Mouse (Mus musculus) layer of hippocampus, postnatal 36 days (tissue): ENCODE measurements around the gene Gm10959. TPM values are rescaled to one million over a fixed set of nuclear protein-coding genes. Genes with fewer than 3 reads are reported as not detected.
"Not testable (repeated sequence)": the region's sequence is repeated elsewhere in the genome, so short reads cannot be mapped to it uniquely, and the experiment has no call there.

Experiments
- DNase-seq, 2 experiments: peaks; one replicate each; pipeline ENCODE4 v3.0.0; 2022
- total RNA-seq, 2 experiments: library from RNA; stranded (reverse); gene quantifications; 2 replicates each; pipeline ENCODE4 v1.2.3; 2021

Gm10959 gene
- total RNA-seq: not detected

GRCm38 (mm10) chr3:122919260-122919659, at the start of gene Gm10959:
Gene Gm10959 (minus strand): TSS chr3:122919360.
- no peak for DNase-seq

DNA sequence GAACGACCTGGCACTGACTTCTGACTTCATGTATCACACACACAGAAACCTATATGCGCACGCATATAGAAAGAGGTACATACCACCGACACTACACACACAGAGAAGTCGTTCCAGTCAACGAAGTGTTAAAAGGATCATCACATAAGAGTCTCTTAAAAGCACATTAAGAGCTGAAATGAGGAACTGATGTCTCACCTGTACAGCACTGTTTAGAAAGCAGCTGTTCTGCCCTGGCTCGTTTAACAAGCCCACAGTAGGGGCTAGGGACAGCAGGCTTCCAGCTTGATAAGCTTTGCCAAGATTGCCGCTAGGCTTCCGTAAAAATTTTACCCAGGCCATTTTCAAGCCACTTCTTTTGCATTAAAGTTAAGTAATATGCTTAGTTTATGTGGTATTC, 49.2 kb upstream of the Gm10959 start:
- no peak for DNase-seq

DNA sequence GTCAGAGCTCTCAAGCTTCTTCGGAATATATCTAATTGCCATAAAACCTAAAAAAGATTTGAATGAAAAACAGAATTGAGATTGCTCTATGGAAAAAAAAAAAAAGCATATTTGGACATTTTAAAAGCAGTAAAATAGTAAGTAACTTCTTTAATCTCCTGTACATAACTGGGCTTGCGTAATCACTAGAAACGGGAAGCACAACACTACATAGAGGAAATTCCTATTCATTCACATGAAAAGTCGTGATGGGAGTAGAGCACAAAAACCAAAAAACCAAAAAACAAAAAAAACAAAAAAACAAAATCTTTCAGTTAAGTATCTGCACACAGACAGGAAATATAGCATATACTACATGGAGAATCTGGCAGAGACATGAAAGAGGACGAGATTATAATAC, 45.1 kb upstream of the Gm10959 start:
- no peak for DNase-seq

DNA sequence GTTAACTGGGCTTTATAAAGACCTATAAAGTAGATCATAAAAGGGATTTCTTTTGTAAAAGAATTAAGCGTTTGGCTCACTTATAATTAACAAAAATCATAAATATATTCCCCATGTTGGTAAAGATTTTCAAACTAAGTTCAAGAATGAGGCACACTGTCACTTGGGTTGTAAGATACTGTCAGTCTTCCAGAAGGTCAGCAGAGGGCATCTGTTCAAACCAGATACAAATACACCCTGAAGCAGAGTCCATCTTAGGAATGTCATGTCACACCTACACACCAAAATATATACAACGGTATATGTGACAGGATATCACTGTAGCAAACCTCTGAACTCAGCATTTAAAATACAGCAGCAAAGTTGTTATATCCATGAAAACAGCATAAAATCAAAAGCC, 31.0 kb upstream of the Gm10959 start:
- DNase-seq: no peak

DNA sequence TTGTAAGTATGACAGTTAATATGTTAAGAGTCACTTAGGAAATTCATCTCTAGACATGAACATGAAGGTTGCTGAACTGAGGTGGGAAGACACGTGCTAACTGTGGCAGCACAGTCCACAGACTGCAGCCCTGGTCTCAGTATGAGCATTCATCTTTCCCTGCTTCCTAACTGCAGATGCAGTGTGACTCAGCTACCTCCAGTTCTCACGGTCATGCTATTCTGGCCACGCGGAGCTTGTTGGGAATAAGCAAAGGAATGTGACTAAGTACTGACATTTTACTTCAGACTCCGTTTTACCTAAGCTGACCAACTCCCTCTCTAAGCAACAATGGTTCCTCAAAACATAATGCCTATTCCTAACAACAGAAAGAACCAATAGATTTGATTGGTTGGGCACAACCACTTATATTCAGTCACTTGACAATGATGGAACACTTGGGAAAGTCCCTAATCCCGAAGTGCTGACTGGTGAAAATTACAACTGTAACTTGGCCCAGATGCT, 24.3 kb upstream of the Gm10959 start:
- no peak for DNase-seq

DNA sequence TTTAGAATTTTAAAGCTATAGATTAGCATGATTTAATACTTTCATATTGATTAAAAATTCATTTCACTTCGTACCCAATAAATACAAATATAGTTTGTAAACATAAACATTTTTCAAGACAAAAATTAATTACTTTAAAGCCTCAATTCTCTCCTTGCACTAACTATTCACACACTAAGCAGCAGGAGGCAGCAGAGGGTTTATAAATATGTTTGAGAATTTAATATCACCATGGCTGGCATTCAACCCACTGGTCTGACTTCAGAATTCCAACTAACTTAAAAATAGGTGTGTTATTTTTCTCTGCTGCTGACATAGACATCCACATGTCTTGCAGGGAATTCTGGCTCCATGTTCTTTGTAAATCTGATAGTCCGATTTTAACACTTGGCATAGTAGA, 20.1 kb upstream of the Gm10959 start:
- DNase-seq: no peak

GRCm38 (mm10) chr3:122937176-122937575, 18.0 kb upstream of the Gm10959 start:
- not testable (repeated sequence) for DNase-seq

- DNase-seq: no peak
Observed at GRCm38 (mm10) chr3:122932466-122932865, 13.3 kb upstream of the Gm10959 start.

DNA sequence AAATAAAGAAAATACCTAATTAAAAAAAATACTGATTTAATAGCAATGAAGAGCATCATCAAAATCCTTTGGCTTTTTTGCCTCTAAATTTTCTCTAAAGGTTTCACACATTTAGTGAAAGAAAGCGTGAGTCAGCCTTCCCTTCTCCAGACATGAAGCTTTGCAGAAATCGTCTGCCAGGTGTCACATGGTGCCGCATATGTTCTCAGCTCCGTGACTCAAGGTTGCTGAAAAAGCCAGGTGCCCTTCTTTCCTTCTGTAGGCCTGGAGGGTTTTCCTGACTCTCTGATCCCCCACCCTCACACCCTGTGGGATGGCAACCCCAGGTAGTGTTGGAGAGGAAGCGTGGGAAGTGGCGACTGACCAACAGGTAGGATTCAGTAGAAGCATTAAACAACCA, 10.6 kb upstream of the Gm10959 start:
- DNase-seq: no peak

- DNase-seq: peak; percentile 96
Observed at GRCm38 (mm10) chr3:122924009-122924914, 5.1 kb upstream of the Gm10959 start, which contains the start of gene 1810037I17Rik. Gene 1810037I17Rik (plus strand): TSS chr3:122924203.

- no peak for DNase-seq
Observed at GRCm38 (mm10) chr3:122923147-122923546, 4.0 kb upstream of the Gm10959 start.

DNA sequence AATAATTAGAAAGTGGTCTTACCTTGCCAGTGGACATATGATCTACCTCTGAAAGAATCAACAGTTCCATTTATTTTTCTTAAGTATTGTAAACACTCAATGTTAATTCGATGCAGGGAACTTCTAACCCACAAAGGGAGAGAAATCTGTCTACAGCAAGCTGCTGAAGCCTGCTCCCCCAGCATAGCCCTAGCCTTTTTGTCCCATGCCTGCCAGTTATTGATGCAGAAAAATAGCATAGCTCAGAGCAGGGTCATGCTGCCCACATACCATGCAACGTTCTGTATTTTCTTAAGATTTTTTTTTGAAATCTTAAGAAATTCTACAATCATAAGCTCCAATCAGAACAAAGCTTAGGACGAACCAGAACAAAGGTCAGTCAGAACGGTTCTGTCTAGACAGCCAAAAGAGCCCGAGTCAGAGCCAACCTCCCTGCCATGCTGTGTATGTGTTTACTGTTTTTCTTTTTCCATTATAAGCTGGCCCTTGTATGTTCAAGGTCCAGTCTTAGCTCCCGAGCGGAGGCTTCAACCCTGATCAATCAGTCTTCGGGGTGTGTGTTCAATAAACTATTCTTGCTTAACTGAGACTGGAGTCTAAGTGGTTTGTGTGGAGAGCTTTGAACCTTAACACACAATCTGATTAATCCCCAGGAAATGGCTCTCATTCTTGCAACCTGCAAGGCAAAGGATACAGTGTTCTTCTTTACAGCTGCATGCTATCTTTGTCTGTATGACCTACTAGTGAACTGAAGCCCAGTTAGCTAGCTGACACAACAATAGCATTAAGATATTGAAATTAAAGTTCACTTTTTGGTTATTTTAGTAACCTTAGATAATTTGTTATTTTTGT, 2.7 kb upstream of the Gm10959 start:
- no peak for DNase-seq

DNA sequence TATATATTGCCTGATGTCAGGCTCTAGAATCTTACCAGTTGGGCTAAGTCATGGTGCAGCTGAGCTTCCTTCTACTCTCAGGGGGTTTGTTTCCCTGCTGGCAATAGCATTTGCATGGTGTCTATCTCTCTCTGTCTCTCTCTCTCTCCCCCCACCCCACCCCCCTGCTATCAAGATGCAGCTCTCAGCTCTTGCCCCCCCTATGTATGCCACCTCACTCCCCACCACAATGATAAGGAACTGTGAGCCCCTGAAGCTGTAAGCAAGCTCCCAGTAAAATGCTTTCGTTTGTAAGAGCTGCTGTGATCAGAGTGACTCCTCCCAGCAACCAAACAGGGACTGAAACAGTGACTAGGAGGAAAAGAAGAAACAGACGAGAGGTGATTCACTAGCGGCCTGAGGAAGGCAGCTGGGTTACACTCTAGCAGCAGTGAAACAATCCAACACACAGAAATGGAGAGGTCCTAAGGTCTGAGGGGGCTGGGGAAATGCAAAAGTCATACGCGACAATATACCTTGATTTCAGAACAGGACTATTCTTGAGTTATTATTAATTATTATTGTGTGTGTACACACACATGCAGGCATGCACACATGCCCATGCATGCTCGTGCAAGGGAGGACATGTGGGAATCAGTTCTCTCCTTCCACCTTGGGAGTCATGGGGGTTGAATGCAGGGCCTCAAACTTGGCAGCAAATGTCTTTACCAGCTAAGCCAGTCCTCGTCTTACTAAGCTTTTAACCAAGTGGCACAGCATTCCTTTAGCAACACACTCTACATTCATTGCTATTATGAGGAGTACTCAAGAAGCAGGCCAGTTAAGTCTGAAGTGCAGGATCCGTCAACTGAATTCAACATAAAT, 1.6 kb upstream of the Gm10959 start:
- DNase-seq: no peak

DNA sequence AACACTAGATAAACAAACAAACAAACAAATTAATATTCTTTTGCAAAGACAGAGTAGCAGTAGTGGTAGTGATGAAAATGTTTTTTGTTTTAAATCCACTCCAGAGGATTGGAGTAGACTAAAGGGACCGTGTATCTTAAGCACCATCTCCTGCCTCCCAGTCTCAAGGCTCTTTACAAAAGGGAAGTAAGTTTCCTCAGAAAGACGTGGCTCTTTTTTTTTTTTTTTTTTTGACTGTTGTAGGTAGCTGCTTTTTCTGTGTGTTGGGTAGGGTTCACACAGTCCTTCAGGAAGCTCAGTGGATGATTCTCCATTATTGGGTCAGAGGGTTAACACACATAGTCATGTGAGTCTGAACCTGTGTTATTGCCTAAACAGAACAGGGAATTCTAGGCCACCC, 488 bp downstream of the Gm10959 start:
- DNase-seq: no peak

DNA sequence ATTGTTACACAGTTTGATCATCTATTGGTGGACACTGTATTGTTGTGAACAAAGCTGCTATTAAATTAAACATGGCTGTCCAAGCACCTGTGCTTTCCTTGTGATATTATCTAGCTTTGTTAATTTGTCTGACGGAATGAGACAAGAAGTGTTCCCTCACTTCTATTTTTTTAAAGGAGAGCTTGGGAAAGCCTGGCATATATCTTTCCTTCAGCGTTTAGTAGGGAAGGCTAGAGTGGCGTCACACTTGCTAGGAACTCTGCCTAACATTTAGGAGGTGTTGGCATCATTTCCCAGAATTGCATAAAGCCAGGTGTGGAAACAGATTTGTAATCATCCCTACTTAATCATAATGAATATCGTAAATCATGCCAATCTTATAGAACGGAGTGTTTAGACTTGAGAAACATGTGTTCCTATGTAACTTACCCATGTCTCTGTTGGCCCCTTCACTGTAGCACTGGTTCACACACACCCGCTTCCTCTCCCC, 2.9 kb downstream of the Gm10959 start:
- no peak for DNase-seq

DNA sequence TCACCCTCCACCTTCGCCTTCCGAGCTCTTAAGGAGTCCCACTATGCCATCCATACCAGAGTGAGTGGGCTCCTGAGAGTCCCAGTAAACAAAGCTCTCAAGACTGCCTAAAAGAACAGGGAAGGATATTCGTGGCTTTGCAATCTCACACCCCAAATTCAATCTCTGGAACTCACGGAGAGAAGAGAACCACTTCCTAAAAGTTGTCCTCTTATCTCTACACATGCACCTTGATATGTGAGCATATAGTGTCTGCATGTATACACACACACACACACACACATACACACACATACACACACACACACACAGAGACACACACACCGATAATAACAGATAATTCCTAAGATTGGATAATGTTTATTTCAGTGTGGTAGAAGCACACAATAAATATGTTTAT, 3.7 kb downstream of the Gm10959 start:
- DNase-seq: no peak

DNA sequence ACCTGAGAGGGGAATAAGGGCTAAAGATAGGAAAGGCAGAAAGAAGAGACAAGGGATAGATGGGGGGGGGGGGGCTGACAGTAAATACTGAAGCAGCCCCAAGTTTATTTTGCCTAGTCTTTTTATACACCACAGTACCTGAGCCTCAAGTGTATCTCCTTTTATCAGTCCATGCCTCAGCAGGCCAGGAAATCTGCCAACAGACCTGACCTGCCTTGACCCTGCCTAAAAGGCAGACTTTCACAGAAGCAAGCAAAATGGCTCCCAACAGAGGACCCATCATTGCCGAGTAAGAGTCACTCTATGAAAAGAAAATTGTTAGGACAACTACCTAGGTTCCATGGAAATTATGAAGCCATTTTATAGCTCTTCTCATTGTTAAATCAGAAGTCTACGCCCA, 11.3 kb downstream of the Gm10959 start:
- DNase-seq: no peak

GRCm38 (mm10) chr3:122903746-122904433, 15.3 kb downstream of the Gm10959 start:
- peak; percentile 11 to 34 for DNase-seq

DNA sequence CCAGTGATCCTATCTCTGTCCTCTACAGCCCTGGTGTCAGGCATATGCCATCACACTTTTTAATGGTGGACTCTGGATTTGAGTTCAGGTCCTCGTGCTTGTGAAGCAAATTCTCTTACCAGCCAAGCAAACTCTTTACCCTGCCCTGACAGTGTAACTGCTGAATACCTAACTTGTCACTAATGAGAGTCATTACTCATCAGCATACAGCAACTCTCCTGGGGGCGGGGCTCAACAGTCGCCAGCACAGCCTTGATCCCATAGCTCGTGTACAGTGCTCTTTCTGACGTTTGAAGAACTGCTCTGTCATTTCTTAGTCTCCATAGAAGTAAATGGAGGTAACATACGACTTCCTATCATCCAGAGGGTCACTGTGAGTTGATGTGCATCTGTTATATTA, 20.9 kb downstream of the Gm10959 start:
- no peak for DNase-seq

DNA sequence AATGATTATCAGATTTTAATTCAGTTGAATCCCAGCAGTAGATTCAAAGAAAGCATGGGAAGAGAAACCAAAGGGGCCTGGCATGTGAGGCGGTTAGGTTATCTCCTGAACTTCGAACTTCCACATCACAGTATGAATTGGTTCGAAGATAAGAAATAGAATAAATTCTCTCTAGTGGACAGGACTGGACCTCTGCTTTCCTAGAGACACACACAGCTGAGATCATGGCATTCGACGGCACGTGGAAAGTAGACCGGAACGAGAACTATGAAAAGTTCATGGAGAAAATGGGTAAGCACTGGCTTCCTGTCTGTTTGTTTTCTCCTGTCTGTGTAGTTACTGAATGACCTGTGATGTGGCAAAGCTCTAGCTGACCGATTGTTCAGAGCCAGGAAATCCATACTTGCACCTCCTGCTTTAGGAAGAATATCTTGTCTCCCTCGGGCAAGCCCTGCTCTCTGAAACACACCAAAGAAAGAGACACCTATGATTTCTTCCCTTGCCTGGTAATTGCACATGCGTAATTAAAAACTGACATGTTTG, 23.9 kb downstream of the Gm10959 start:
- no peak for DNase-seq

DNA sequence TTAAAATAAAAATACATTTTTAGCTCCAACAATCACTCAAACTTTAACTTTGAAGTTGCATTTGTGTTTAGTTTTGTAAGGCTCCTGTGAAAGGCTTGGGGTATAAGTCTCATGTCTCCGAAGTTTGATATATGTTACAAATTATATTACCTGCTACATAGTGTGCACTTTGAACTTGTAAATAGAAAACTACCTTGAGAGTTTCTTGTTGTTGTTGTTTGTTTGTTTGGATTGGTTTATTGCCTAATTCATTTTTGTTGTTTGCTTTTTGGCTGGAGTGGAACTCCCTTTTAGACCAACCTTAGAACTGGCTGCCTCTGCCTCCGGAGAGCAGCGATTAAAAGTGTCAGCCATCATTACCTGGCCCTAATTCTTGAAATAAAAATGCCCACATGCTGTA, 24.4 kb downstream of the Gm10959 start, which contains the start of gene Fabp2:
TSS of gene Fabp2 (plus strand) at position 301 of the 400 bp plus-strand sequence.
- DNase-seq: no peak
